Mouse (Mus musculus) lung, embryonic 15.5 days (tissue): Measurements from ENCODE around the gene Ppia. TPM values are rescaled to one million over a fixed set of nuclear protein-coding genes. Genes with fewer than 3 reads are reported as not detected.
"Not testable (repeated sequence)": the region's sequence is repeated elsewhere in the genome, so short reads cannot be mapped to it uniquely, and the experiment has no call there.

Experiments
- ATAC-seq: fragments of 200-750 bp; cut with Nextera tagmentation; 2 replicates; pipeline ENCODE4 v1.8.0; 2017; ENCODE audit warnings: moderate number of reproducible peaks, borderline replicate concordance; ENCODE audit not compliant: low FRiP score, low TSS enrichment; ENCODE audit errors: extremely low read depth
- H3K27ac ChIP-seq: fragments of 300-500 bp; sonication (generic); 2 replicates; pipeline ENCODE4 v1.5.1; 2015; ENCODE audit warnings: moderate library complexity, mild to moderate bottlenecking, inconsistent platforms
- H3K27me3 ChIP-seq: fragments of 300-500 bp; sonication (generic); 2 replicates; pipeline ENCODE4 v1.6.1; 2015; ENCODE audit warnings: inconsistent platforms
- H3K36me3 ChIP-seq: fragments of 300-500 bp; sonication (generic); 2 replicates; pipeline ENCODE4 v1.6.1; 2015; ENCODE audit warnings: inconsistent platforms
- H3K4me1 ChIP-seq: fragments of 300-500 bp; sonication (generic); 2 replicates; pipeline ENCODE4 v1.6.1; 2015; ENCODE audit warnings: inconsistent platforms
- H3K4me2 ChIP-seq: fragments of 300-500 bp; sonication (generic); 2 replicates; pipeline ENCODE4 v1.6.1; 2015; ENCODE audit warnings: inconsistent platforms, mild to moderate bottlenecking, moderate library complexity
- H3K4me3 ChIP-seq: fragments of 300-500 bp; sonication (generic); 2 replicates; pipeline ENCODE4 v1.5.1; 2015; ENCODE audit warnings: mild to moderate bottlenecking, inconsistent platforms
- H3K9ac ChIP-seq: fragments of 300-500 bp; sonication (generic); 2 replicates; pipeline ENCODE4 v1.6.1; 2015; ENCODE audit warnings: inconsistent platforms
- H3K9me3 ChIP-seq: fragments of 300-500 bp; sonication (generic); 2 replicates; pipeline ENCODE4 v1.6.1; 2016; ENCODE audit warnings: inconsistent platforms
- whole genome bisulfite sequencing: fragments of 180-500 bp; shearing (Covaris S2); methylation state at CpG from one replicate; pipeline ENCODE4 v1.1.7; 2015; 5-methylcytosine and 5-hydroxymethylcytosine counted together
- microRNA-seq: library from miRNA; unstranded; fragments of <30 nt; microRNA quantifications from one replicate; pipeline ENCODE4, GENCODE M21; 2016
- polyA plus RNA-seq: library from polyadenylated mRNA; unstranded; fragments of >200 nt; fragmentation: Nextera tagmentation; extraction: Ambion mirVana; gene quantifications from 2 replicates; pipeline ENCODE4 v1.2.1, GENCODE M21; 2015

Gene Ppia
- polyA plus RNA-seq, 1 experiment from 2014 or later = 6,112 TPM

DNA sequence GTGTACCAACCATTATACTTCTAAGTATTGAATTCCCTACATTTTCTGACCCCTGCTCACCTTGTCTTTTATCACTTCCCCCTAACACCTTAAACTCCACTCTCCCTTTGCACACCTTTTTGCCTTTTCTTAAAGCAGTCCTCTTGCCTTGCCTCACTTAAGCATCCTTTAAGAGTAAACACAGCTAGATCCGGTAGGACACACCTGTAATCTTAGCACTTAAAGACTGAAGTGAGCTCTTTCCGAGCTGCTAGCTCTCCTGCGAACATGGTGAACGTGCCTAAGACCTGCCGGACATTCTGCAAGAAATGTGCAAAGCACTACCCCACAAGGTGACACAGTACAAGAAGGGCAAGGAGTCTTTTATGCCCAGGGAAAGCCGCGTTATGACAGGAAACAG lies 30.7 kb downstream of the Ppia start:
- Histone ChIP-seq H3K4me1 (peaks cover 10% of the 10 kb centered on the region), H3K27me3 (no peaks in the 10 kb centered on the region), H3K9me3 (no peaks in the 10 kb centered on the region), H3K27ac (peak overlapping the region; percentile 62), H3K9ac (no peak overlapping the region), H3K36me3 (no peaks in the 10 kb centered on the region), H3K4me3 (no peak overlapping the region), H3K4me2 (no peak overlapping the region)
- 65% methylated on average over 7 of the region's 7 CpGs for whole genome bisulfite sequencing
- ATAC-seq = no peak

GRCm38 (mm10) chr11:6447493-6447892 lies 32.2 kb downstream of the Ppia start:
- Histone ChIP-seq H3K27me3 (no peaks in the 10 kb centered on the region), H3K4me1 (peaks cover 9% of the 10 kb centered on the region), H3K9ac (no peak overlapping the region), H3K4me3 (no peak overlapping the region), H3K9me3 (no peaks in the 10 kb centered on the region), H3K27ac (no peak overlapping the region), H3K4me2 (no peak overlapping the region), H3K36me3 (no peaks in the 10 kb centered on the region)
- no peak for ATAC-seq
- WGBS = 74% methylated on average over 4 of the region's 4 CpGs

DNA sequence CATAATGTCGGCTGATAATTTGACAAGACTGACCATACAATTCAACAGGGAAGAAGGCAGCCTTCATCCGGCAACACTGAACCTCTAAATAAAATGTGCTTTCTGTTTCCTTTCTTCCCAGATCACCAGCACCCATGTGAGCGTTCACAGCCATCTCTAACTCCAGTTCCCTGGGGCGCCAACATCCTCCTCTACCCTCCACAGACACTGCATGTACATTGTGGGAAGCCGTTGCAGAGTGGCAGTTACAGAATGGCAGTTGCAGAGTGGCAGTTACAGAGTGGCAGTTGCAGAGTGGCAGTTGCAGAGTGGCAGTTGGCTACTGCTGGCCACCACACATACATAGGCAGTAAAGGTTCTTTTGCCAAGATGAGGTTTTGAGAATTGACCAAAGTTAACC lies 32.9 kb downstream of the Ppia start:
- H3K9me3 ChIP-seq, ATAC-seq, H3K4me1 ChIP-seq, H3K36me3 ChIP-seq, H3K4me3 ChIP-seq, H3K27ac ChIP-seq, H3K9ac ChIP-seq, H3K4me2 ChIP-seq, H3K27me3 ChIP-seq: not testable (repeated sequence)
- 89% methylated on average over 5 of the region's 5 CpGs for WGBS

DNA sequence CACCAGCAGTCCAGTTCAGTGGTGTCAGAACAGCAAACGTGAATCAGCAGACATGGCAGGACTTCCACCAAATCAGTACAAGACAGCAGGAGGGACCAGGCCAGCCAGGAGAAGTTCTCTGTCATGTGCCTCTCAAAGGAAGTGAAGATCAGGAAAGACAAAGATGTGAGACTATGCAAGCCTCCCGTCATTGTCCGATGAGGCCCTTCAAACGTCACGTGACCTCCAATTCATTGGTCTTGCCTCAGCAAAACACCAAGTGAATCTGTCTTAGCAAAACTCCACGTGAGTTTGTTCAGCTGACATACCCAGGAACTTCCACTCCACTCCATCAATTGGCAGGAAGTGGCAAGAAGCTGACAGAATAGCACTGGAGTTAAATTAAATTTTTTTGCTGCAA lies 40.8 kb downstream of the Ppia start:
- no peaks in the 10 kb centered on the region for H3K36me3 ChIP-seq
- H3K4me1 ChIP-seq = no peaks in the 10 kb centered on the region
- no peak overlapping the region for H3K9ac ChIP-seq
- no peak for ATAC-seq
- no peak overlapping the region for H3K4me3 ChIP-seq
- no peak overlapping the region for H3K4me2 ChIP-seq
- no peaks in the 10 kb centered on the region for H3K27me3 ChIP-seq
- H3K27ac ChIP-seq = no peak overlapping the region
- 73% methylated on average over 6 of the region's 6 CpGs for WGBS
- H3K9me3 ChIP-seq = no peaks in the 10 kb centered on the region

DNA sequence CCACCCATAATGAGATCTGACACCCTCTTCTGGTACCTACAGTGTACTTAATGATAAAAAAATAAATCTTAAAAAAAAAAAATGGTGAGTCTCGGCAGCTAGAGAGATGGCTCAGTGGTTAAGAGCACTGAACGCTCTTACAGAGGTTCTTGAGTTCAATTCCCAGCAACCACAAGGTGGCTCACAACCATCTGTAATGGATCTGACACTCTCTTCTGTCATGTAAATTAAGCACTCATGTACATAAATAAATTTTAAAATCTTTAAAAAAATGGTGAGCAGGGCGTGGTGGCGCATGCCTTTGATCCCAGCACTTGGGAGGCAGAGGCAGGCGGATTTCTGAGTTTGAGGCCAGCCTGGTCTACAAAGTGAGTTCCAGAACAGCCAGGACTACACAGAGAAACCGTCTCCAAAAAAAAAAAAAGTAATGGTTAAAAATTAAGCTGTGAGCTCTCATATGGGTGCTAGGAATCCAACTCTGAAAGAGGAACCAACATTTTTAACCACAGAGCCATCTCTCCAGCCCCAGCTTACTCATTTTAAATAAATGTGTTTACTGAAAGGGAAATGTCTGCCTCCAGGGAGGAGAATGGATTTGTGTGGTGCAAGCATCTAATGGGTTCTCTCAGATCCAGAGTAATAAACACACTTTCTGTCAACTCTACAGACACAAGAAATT lies 48.1 kb downstream of the Ppia start:
- Histone ChIP-seq H3K27ac (no peak overlapping the region), H3K36me3 (peaks cover 17% of the 10 kb centered on the region), H3K4me1 (no peaks in the 10 kb centered on the region), H3K4me2 (no peak overlapping the region), H3K9me3 (no peaks in the 10 kb centered on the region), H3K27me3 (no peaks in the 10 kb centered on the region), H3K9ac (no peak overlapping the region), H3K4me3 (no peak overlapping the region)
- no peak for ATAC-seq
- 83% methylated on average over 6 of the region's 6 CpGs for WGBS

- no peaks in the 10 kb centered on the region for H3K27me3 ChIP-seq
- H3K9me3 ChIP-seq = no peaks in the 10 kb centered on the region
- H3K4me2 ChIP-seq = no peak overlapping the region
- H3K9ac ChIP-seq = no peak overlapping the region
- peak; percentile 76; the same call in 1 of the 2 replicates for ATAC-seq
- H3K27ac ChIP-seq = no peak overlapping the region
- H3K4me3 ChIP-seq = no peak overlapping the region
- peaks cover 10% of the 10 kb centered on the region for H3K4me1 ChIP-seq
- WGBS = 27% methylated on average over 4 of the region's 4 CpGs
- H3K36me3 ChIP-seq = peaks cover 17% of the 10 kb centered on the region
Observed at GRCm38 (mm10) chr11:6465122-6465521, 49.9 kb downstream of the Ppia start.

GRCm38 (mm10) chr11:6468541-6468940 lies 53.3 kb downstream of the Ppia start:
- H3K27me3 ChIP-seq = no peaks in the 10 kb centered on the region
- H3K27ac ChIP-seq = no peak overlapping the region
- H3K9ac ChIP-seq = no peak overlapping the region
- H3K4me3 ChIP-seq = no peak overlapping the region
- H3K4me1 ChIP-seq = peaks cover 31% of the 10 kb centered on the region
- WGBS = 51% methylated on average over 2 of the region's 2 CpGs
- H3K4me2 ChIP-seq = no peak overlapping the region
- H3K9me3 ChIP-seq = no peaks in the 10 kb centered on the region
- no peak for ATAC-seq
- H3K36me3 ChIP-seq = peaks cover 21% of the 10 kb centered on the region

Small RNAs within 50 kb of the gene (microRNA-seq; reads per million reads assigned to microRNA genes)
- 1.5 reads per million for gene Mir7651

Other genes with a start within 250 kb of the Ppia start
- gene A730071L15Rik, start 215.4 kb upstream of the Ppia start, polyA plus RNA-seq = 0.21 and 0.42 TPM in 2 replicates
- gene Nudcd3, start 215.0 kb upstream of the Ppia start, polyA plus RNA-seq = 39.4 and 40.3 TPM in 2 replicates
- gene Npc1l1, start 185.3 kb upstream of the Ppia start, polyA plus RNA-seq = 0.04 TPM in 1 of 2 replicates, not detected in the other
- gene Ddx56, start 147.7 kb upstream of the Ppia start, polyA plus RNA-seq = 89.7 and 91.0 TPM in 2 replicates
- gene Tmed4, start 140.6 kb upstream of the Ppia start, polyA plus RNA-seq = 95.9 and 96.7 TPM in 2 replicates
- gene Ogdh, start 123.8 kb upstream of the Ppia start, polyA plus RNA-seq = 98.7 and 107 TPM in 2 replicates
- 10.7 and 10.9 TPM in 2 replicates for gene Zmiz2, start 26.4 kb upstream of the Ppia start, polyA plus RNA-seq
- 540 and 574 TPM in 2 replicates for gene H2afv, start 29.0 kb downstream of the Ppia start, polyA plus RNA-seq
- 28.1 and 28.8 TPM in 2 replicates for gene Purb, start 60.5 kb downstream of the Ppia start, polyA plus RNA-seq
- 2.9 and 4.1 TPM in 2 replicates for gene Myo1g, start 105.5 kb downstream of the Ppia start, polyA plus RNA-seq
- gene Ccm2, start 131.4 kb downstream of the Ppia start, polyA plus RNA-seq = 87.8 and 92.9 TPM in 2 replicates
- gene Nacad, start 190.6 kb downstream of the Ppia start, polyA plus RNA-seq = 2.1 and 2.4 TPM in 2 replicates
- gene Tbrg4, start 210.6 kb downstream of the Ppia start, polyA plus RNA-seq = 33.9 and 37.9 TPM in 2 replicates
- gene Wap, start 223.2 kb downstream of the Ppia start, polyA plus RNA-seq = not detected in 2 replicates
- 1.3 and 2.1 TPM in 2 replicates for gene Ramp3, start 243.1 kb downstream of the Ppia start, polyA plus RNA-seq